Mouse (Mus musculus) cerebellum, adult 2 months (tissue): ENCODE measurements at regions not wholly inside any gene's neighbourhood (a gene's known extent, or its start where the extent isn't known, plus 50 kb on each side); places are given as distances from the start of the nearest gene placed in this dataset.

ENCODE experiments used
- CTCF ChIP-seq: fragments of 200-500 bp; IDR thresholded peaks from 2 replicates; pipeline ENCODE4 v1.5.1; 2011; ENCODE audit warnings: low read depth, mild to moderate bottlenecking, control low read depth, low read length, moderate library complexity, borderline replicate concordance; ENCODE audit not compliant: insufficient read depth
- POLR2A ChIP-seq: fragments of 200-500 bp; IDR thresholded peaks from 2 replicates; pipeline ENCODE4 v1.6.1; 2011; ENCODE audit warnings: low read length, control low read depth, borderline replicate concordance; ENCODE audit not compliant: insufficient read depth

DNA sequence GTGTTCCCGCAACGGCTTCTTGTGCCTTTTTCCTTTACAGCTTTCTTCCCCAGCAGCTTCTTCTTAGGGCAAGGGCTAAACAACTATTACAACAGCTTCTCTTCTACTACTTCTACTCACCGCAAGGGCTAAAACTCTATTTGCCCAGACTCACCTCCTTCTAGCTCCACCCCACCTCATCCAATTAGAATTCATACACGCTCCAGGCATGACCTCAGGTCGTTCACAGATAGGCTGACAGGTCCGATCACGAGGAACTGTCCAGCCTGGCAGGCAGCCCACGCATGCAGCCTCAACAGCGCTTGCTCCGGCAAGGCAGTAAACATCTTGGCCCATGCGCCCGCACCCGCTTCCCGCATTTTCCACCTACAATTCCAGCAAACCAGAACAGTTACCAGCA lies 844.9 kb downstream of the Kcnma1 start:
- TF ChIP-seq CTCF (no peak), POLR2A (no peak)
